Mouse (Mus musculus): ENCODE measurements at regions not wholly inside any gene's neighbourhood (a gene's known extent, or its start where the extent isn't known, plus 50 kb on each side); places are given as distances from the start of the nearest gene placed in this dataset.

GRCm38 (mm10) chr16:75487915-75488314, 97.9 kb downstream of the Lipi start:
- Histone ChIP-seq H3K4me1 (ENCODE audit: control insufficient read depth, insufficient read depth, low read length) (no peaks in the 10 kb centered on the region), H3K36me3 (ENCODE audit: control insufficient read depth, insufficient read depth, low read length) (no peaks in the 10 kb centered on the region), H3K27ac (ENCODE audit: low read depth, low read length) (no peak overlapping the region), H3K4me2 (ENCODE audit: low read depth, low read length) (no peak overlapping the region), H3K9ac (replicated peaks; ENCODE audit: low read depth, low read length) (no peak overlapping the region), H3K4me3 (ENCODE audit: low read depth, low read length) (no peak overlapping the region), H3K27me3 (ENCODE audit: control insufficient read depth, insufficient read depth, low read length) (no peaks in the 10 kb centered on the region), H3K9me3 (ENCODE audit: control insufficient read depth, low read length) (no peaks in the 10 kb centered on the region; the same call in 1 of the 2 replicates)
- no peak for ATAC-seq (ENCODE audit: low read depth)
- WGBS, result 81% methylated on average over 4 of the region's 4 CpGs

- Histone ChIP-seq H3K4me1 (ENCODE audit: control insufficient read depth, insufficient read depth, low read length) (no peaks in the 10 kb centered on the region), H3K9ac (replicated peaks; ENCODE audit: low read depth, low read length) (no peak overlapping the region), H3K4me2 (ENCODE audit: low read depth, low read length) (no peak overlapping the region), H3K9me3 (ENCODE audit: control insufficient read depth, low read length) (no peaks in the 10 kb centered on the region), H3K36me3 (ENCODE audit: control insufficient read depth, insufficient read depth, low read length) (no peaks in the 10 kb centered on the region), H3K27me3 (ENCODE audit: control insufficient read depth, insufficient read depth, low read length) (no peaks in the 10 kb centered on the region), H3K4me3 (ENCODE audit: low read depth, low read length) (no peak overlapping the region), H3K27ac (ENCODE audit: low read depth, low read length) (no peak overlapping the region)
- ATAC-seq (ENCODE audit: low read depth), result no peak
- 71% methylated on average over 5 of the region's 5 CpGs for WGBS
Observed at GRCm38 (mm10) chr16:75483878-75484277, 102.0 kb downstream of the Lipi start.

GRCm38 (mm10) chr16:75465420-75465975, 120.4 kb downstream of the Lipi start:
- Histone ChIP-seq H3K4me3 (ENCODE audit: low read depth, low read length) (no peak overlapping the region), H3K27me3 (ENCODE audit: control insufficient read depth, insufficient read depth, low read length) (no peaks in the 10 kb centered on the region), H3K4me1 (ENCODE audit: control insufficient read depth, insufficient read depth, low read length) (no peaks in the 10 kb centered on the region), H3K27ac (ENCODE audit: low read depth, low read length) (no peak overlapping the region), H3K9ac (replicated peaks; ENCODE audit: low read depth, low read length) (no peak overlapping the region), H3K4me2 (ENCODE audit: low read depth, low read length) (no peak overlapping the region), H3K36me3 (ENCODE audit: control insufficient read depth, insufficient read depth, low read length) (no peaks in the 10 kb centered on the region), H3K9me3 (ENCODE audit: control insufficient read depth, low read length) (no peaks in the 10 kb centered on the region)
- ATAC-seq (ENCODE audit: low read depth), result no peak
- WGBS, result 91% methylated on average over 6 of the region's 6 CpGs

GRCm38 (mm10) chr16:75462136-75462535, 123.7 kb downstream of the Lipi start:
- WGBS, result 78% methylated on average over 3 of the region's 3 CpGs
- no peak overlapping the region for H3K4me2 ChIP-seq (ENCODE audit: low read depth, low read length)
- no peak for ATAC-seq (ENCODE audit: low read depth)
- no peak overlapping the region for H3K27ac ChIP-seq (ENCODE audit: low read depth, low read length)
- no peaks in the 10 kb centered on the region for H3K27me3 ChIP-seq (ENCODE audit: control insufficient read depth, insufficient read depth, low read length)
- no peak overlapping the region for H3K4me3 ChIP-seq (ENCODE audit: low read depth, low read length)
- H3K4me1 ChIP-seq (ENCODE audit: control insufficient read depth, insufficient read depth, low read length), result no peaks in the 10 kb centered on the region
- H3K9ac ChIP-seq (replicated peaks; ENCODE audit: low read depth, low read length), result no peak overlapping the region
- H3K9me3 ChIP-seq (ENCODE audit: control insufficient read depth, low read length), result no peaks in the 10 kb centered on the region
- H3K36me3 ChIP-seq (ENCODE audit: control insufficient read depth, insufficient read depth, low read length), result no peaks in the 10 kb centered on the region

- Histone ChIP-seq H3K4me2 (ENCODE audit: low read depth, low read length) (peak overlapping the region; percentile 65), H3K9ac (replicated peaks; ENCODE audit: low read depth, low read length) (peak overlapping the region; percentile 34; the same call in 1 of the 2 replicates), H3K27me3 (ENCODE audit: control insufficient read depth, insufficient read depth, low read length) (no peaks in the 10 kb centered on the region), H3K36me3 (ENCODE audit: control insufficient read depth, insufficient read depth, low read length) (no peaks in the 10 kb centered on the region), H3K9me3 (ENCODE audit: control insufficient read depth, low read length) (no peaks in the 10 kb centered on the region), H3K4me1 (ENCODE audit: control insufficient read depth, insufficient read depth, low read length) (no peaks in the 10 kb centered on the region), H3K4me3 (ENCODE audit: low read depth, low read length) (peak overlapping the region; percentile 33), H3K27ac (ENCODE audit: low read depth, low read length) (no peak overlapping the region)
- 4% methylated on average over 14 of the region's 14 CpGs for WGBS
- ATAC-seq (ENCODE audit: low read depth), result peak; percentile 82
Observed at GRCm38 (mm10) chr16:75446901-75447514, 138.9 kb downstream of the Lipi start.

GRCm38 (mm10) chr16:75439296-75439695, 146.6 kb downstream of the Lipi start:
- 94% methylated on average over 3 of the region's 3 CpGs for WGBS
- Histone ChIP-seq H3K4me2 (ENCODE audit: low read depth, low read length) (no peak overlapping the region), H3K27ac (ENCODE audit: low read depth, low read length) (no peak overlapping the region), H3K4me1 (ENCODE audit: control insufficient read depth, insufficient read depth, low read length) (no peaks in the 10 kb centered on the region), H3K36me3 (ENCODE audit: control insufficient read depth, insufficient read depth, low read length) (no peaks in the 10 kb centered on the region), H3K9me3 (ENCODE audit: control insufficient read depth, low read length) (no peaks in the 10 kb centered on the region), H3K4me3 (ENCODE audit: low read depth, low read length) (no peak overlapping the region), H3K9ac (replicated peaks; ENCODE audit: low read depth, low read length) (no peak overlapping the region), H3K27me3 (ENCODE audit: control insufficient read depth, insufficient read depth, low read length) (no peaks in the 10 kb centered on the region)
- no peak for ATAC-seq (ENCODE audit: low read depth)

GRCm38 (mm10) chr16:75433227-75433626, 152.6 kb downstream of the Lipi start:
- WGBS, result 27% methylated on average over 6 of the region's 6 CpGs
- Histone ChIP-seq H3K9ac (replicated peaks; ENCODE audit: low read depth, low read length) (no peak overlapping the region), H3K4me2 (ENCODE audit: low read depth, low read length) (no peak overlapping the region), H3K4me3 (ENCODE audit: low read depth, low read length) (no peak overlapping the region), H3K27ac (ENCODE audit: low read depth, low read length) (no peak overlapping the region), H3K36me3 (ENCODE audit: control insufficient read depth, insufficient read depth, low read length) (no peaks in the 10 kb centered on the region), H3K27me3 (ENCODE audit: control insufficient read depth, insufficient read depth, low read length) (no peaks in the 10 kb centered on the region), H3K9me3 (ENCODE audit: control insufficient read depth, low read length) (no peaks in the 10 kb centered on the region), H3K4me1 (ENCODE audit: control insufficient read depth, insufficient read depth, low read length) (peaks cover 3% of the 10 kb centered on the region; the same call in 1 of the 2 replicates)
- peak; percentile 82; the same call in 1 of the 2 replicates for ATAC-seq (ENCODE audit: low read depth)

- no peak overlapping the region for H3K4me2 ChIP-seq (ENCODE audit: low read depth, low read length)
- no peaks in the 10 kb centered on the region for H3K27me3 ChIP-seq (ENCODE audit: control insufficient read depth, insufficient read depth, low read length)
- H3K9me3 ChIP-seq (ENCODE audit: control insufficient read depth, low read length), result no peaks in the 10 kb centered on the region
- H3K36me3 ChIP-seq (ENCODE audit: control insufficient read depth, insufficient read depth, low read length), result no peaks in the 10 kb centered on the region
- no peak overlapping the region for H3K4me3 ChIP-seq (ENCODE audit: low read depth, low read length)
- no peak for ATAC-seq (ENCODE audit: low read depth)
- no peaks in the 10 kb centered on the region for H3K4me1 ChIP-seq (ENCODE audit: control insufficient read depth, insufficient read depth, low read length)
- 87% methylated on average over 6 of the region's 6 CpGs for WGBS
- H3K27ac ChIP-seq (ENCODE audit: low read depth, low read length), result no peak overlapping the region
- no peak overlapping the region for H3K9ac ChIP-seq (replicated peaks; ENCODE audit: low read depth, low read length)
Observed at GRCm38 (mm10) chr16:75384526-75385222, 201.2 kb downstream of the Lipi start.

- no peaks in the 10 kb centered on the region for H3K9me3 ChIP-seq (ENCODE audit: control insufficient read depth, low read length)
- H3K36me3 ChIP-seq (ENCODE audit: control insufficient read depth, insufficient read depth, low read length), result no peaks in the 10 kb centered on the region
- H3K4me3 ChIP-seq (ENCODE audit: low read depth, low read length), result no peak overlapping the region
- no peak for ATAC-seq (ENCODE audit: low read depth)
- H3K9ac ChIP-seq (replicated peaks; ENCODE audit: low read depth, low read length), result no peak overlapping the region
- H3K27ac ChIP-seq (ENCODE audit: low read depth, low read length), result no peak overlapping the region
- H3K4me2 ChIP-seq (ENCODE audit: low read depth, low read length), result no peak overlapping the region
- no peaks in the 10 kb centered on the region for H3K4me1 ChIP-seq (ENCODE audit: control insufficient read depth, insufficient read depth, low read length)
- WGBS, result 58% methylated on average over 1 of the region's 1 CpGs
- H3K27me3 ChIP-seq (ENCODE audit: control insufficient read depth, insufficient read depth, low read length), result no peaks in the 10 kb centered on the region
Observed at GRCm38 (mm10) chr16:75381191-75381590, 204.7 kb downstream of the Lipi start.
